Mouse (Mus musculus) bone marrow macrophage, adult 2 months (primary cell): ENCODE results near the gene Gucy1a1. TPM values are rescaled to one million over a fixed set of nuclear protein-coding genes. Genes with fewer than 3 reads are reported as not detected.

Experiments
- H3K27ac ChIP-seq: 2 replicates; pipeline ENCODE4 v1.5.1; 2012; ENCODE audit warnings: low read depth, low read length; ENCODE audit not compliant: insufficient read depth
- H3K4me1 ChIP-seq: 2 replicates; pipeline ENCODE4 v1.6.1; 2012; ENCODE audit warnings: low read length; ENCODE audit not compliant: control insufficient read depth, insufficient read depth
- H3K4me3 ChIP-seq: 2 replicates; pipeline ENCODE4 v1.5.1; 2012; ENCODE audit warnings: mild to moderate bottlenecking, low read length, moderate library complexity; ENCODE audit not compliant: insufficient read depth
- CTCF ChIP-seq: IDR thresholded peaks from 2 replicates; pipeline ENCODE4 v1.5.1; 2012; ENCODE audit warnings: low read depth, mild to moderate bottlenecking, low read length, moderate library complexity
- POLR2A ChIP-seq: IDR thresholded peaks from 2 replicates; pipeline ENCODE4 v1.6.1; 2012; ENCODE audit warnings: mild to moderate bottlenecking, low read depth, low read length, borderline replicate concordance
- polyA plus RNA-seq: library from polyadenylated mRNA; stranded (reverse); fragments of >200 nt; gene quantifications from 2 replicates; pipeline ENCODE4 v1.2.4, GENCODE M21; 2012; ENCODE audit not compliant: missing spikeins, insufficient read depth, insufficient read length

Gene Gucy1a1
- polyA plus RNA-seq, 1 experiment: not detected

DNA sequence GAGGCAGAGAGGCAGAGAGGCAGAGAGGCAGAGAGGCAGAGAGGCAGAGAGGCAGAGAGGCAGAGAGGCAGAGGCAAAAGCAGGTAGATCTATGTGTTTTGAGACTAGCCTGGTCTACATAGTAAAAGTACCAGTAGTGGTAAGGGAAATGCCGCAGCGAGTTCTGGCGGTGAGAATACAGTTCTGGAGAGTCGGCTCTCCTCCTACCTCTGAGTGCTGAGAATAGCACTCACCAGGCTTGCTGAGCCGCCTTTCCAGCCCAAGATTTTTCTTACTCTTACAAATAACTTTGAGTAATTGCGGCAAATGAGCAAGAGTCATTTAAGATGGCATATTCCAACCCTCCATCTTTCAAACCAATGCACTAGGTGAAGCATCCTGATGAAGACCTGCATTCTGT is 46.5 kb downstream of the Gucy1a1 start:
- no peak overlapping the region for H3K27ac ChIP-seq
- TF ChIP-seq CTCF (no peak), POLR2A (no peak)
- H3K4me1 ChIP-seq: no peaks in the 10 kb centered on the region
- H3K4me3 ChIP-seq: no peak overlapping the region

DNA sequence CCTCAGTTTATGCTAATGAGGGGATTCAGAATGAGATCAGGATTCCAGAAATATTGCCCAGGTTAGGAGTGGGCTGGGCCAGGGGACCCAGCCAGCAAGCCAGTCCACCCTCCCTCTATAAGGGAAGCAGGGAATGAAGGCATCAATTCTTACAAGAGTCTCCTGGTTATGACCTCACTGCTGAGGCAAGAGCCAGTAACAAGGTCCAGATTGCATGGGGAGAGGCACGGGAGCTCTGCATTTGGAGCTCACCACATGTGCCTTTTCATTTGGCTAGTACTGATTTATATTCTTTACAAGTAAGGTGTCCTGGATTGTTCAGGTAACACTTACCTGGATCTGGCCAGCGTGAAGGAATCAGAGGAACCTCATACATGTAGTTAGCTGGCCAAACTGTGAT is 48.8 kb downstream of the Gucy1a1 start:
- Histone ChIP-seq H3K4me3 (no peak overlapping the region), H3K4me1 (no peaks in the 10 kb centered on the region), H3K27ac (no peak overlapping the region)
- TF ChIP-seq CTCF (no peak), POLR2A (no peak)

DNA sequence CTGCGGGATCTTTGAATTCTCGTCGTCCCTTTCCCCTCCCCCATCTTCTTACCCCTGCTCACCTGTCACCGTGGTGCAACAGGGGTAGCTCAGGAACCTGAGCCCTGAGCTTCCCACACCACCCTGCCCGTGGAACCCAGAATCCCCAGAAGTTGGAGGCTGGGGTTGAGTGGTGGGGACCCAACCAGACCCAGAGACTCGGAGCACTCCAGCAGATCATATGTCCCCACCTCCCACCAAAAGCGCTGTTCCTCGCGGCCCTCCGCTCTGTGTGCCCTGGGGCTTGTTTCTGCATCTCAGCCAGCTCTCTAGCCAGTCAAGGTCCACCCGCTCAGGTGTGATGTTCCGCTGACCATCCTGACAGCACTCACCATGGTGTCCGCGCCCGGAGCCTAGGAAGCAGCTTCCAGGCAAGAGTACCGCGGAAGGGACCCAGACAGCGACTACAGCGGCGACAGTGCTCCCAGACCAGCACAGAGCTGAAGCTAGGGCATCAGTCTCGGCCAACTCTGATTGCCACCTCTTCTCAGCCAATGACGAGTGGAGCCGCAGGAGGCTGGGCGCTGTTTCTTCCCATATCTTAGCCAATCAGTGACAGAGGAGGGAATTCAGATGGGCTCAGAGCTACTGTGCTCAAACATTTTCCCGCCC is 71.3 kb downstream of the Gucy1a1 start, which contains the start of gene Gucy1b1:
Gene Gucy1b1, minus strand, starts transcription at position 489 of the 651 bp plus-strand sequence.
- Histone ChIP-seq H3K27ac (no peak within 1 kb of the TSS), H3K4me1 (no peaks in the 10 kb centered on the region), H3K4me3 (no peak within 1 kb of the TSS)
- TF ChIP-seq CTCF (no peak), POLR2A (no peak)

DNA sequence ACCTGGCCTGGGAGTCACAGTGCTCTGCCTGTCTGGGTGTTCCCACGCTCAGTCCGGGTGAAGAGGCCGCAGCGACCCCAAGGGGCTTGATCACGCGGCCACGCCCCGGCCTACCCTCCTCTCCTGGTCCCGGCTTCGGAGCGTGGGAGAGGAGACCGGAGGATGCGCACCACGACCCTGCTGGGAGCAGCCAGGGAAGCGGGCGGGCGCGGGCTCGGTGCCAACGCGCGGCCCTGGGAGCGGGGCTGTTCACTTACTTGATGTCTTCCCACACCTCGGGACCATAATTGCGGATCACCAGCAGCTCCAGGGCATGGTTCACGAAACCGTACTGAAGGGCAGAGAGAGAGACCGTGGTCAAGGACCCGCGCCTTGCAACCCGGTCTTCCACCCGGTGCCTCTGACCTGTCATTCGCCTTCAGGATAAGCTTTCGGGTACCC is 71.8 kb downstream of the Gucy1a1 start:
- TF ChIP-seq CTCF: no peak
- TF ChIP-seq POLR2A: no peak
- H3K4me1 ChIP-seq: no peaks in the 10 kb centered on the region
- H3K27ac ChIP-seq: no peak overlapping the region
- H3K4me3 ChIP-seq: no peak overlapping the region

DNA sequence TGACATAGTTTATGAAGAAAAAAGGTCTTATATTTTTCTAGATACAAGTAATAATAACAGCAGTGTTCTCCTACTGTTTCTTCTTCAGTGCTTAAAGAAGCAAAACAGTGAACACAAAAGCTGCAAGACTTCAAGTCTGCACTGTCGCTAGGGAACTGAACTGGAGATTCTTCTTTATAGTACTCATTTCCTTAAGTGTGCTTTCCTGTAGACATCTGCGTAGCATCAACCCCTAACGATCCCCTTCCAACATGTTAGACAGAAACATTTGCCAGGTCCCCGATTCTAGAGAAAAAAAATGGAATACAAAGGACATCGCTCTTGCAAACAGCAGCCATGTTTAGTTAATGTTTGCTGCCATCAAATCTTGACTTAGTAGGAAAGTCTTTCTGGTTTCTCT is 77.8 kb downstream of the Gucy1a1 start:
- no peak for TF ChIP-seq POLR2A
- no peak for TF ChIP-seq CTCF
- Histone ChIP-seq H3K4me1 (no peaks in the 10 kb centered on the region), H3K27ac (no peak overlapping the region), H3K4me3 (no peak overlapping the region)

DNA sequence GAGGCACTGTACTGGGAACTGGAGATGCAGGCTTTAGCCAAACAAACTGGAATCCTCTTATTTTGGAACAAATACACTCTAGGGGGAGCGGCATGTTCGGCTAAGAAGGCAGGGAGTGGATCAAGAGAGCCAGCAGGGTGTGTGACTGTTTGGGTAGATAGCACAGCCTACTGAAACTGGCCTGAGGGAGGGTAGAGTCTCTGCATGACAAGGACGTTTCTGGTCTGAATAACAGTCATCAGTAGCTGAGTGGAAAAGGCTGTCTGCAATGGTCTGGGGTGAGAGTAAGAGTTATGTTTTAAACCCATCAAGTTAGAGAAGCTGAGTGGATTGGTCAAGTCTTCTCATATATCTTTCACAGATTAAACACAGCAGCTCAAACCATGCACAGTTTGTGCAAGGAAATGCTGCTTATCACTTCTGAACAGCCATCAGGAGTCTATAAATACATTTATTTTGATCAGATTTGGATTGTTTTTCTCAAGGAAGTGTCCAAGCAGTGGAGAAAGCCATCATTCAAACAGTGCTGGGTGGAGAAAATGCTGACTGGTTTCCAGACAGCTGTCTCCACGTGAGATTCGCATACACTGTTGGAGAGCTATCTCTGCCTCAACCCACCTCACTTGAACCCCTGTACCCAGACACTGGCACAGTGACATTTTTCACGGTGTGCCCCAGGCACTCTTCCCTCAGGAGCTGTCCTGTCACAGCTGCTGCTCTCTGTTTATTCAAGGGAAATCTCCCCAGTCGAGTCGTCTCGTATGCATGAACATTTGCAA is 84.0 kb downstream of the Gucy1a1 start:
- no peaks in the 10 kb centered on the region for H3K4me1 ChIP-seq
- H3K4me3 ChIP-seq: no peak overlapping the region
- no peak overlapping the region for H3K27ac ChIP-seq
- no peak for TF ChIP-seq POLR2A
- no peak for TF ChIP-seq CTCF

DNA sequence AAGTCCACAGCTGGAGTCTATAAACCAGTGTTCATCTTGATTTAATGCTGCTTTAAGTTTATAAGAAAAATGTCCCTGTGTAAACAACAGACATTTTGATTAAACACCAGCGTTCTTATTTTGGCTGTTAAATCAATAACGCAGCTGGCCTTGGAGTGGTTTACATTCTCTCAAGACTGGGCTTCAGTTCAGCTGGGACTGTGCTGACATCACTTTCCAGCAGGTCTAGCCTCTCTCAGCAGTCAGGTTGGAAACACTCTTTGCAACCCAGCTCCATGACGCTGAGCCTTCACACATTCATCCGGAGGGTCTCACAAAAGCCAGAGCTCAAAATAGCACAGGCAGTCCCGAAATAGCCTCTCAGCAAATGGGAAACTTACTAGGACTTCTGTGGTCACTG is 88.4 kb downstream of the Gucy1a1 start:
- no peak overlapping the region for H3K4me3 ChIP-seq
- H3K4me1 ChIP-seq: no peaks in the 10 kb centered on the region
- no peak for TF ChIP-seq CTCF
- TF ChIP-seq POLR2A: no peak
- no peak overlapping the region for H3K27ac ChIP-seq

DNA sequence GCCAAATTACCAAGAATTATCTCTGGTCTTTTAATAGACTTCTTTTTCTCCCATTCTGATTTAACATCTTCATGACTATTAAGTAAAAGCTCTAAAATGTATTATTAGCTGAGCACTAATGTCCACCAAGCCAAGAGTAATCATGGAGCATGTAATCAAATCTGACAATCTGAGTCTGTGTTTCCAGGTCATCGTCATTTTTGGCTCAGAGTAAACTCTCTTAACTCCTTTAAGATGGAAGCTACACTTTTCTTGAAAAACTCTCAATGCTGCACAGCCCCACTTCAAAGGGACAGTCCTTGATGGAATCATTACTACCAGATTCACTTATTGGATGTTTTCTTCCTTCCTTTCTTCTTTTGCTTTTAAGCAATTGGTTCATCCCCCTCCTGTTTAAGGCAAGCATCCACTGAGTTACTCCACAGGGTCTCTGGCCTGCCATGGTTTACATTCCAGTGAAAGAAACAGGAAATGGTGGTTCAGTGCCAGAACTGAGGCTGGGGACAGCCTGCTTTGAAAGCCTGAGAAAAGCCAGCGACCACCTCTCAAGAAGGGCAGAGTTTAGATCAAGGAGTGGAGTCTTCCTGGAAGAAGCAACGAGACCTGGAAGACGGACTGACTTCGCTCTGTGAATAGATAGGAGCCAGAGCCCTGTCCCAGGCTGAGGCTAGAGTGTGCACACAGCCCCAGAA is 91.2 kb downstream of the Gucy1a1 start:
- no peaks in the 10 kb centered on the region for H3K4me1 ChIP-seq
- TF ChIP-seq CTCF (no peak), POLR2A (no peak)
- no peak overlapping the region for H3K4me3 ChIP-seq
- no peak overlapping the region for H3K27ac ChIP-seq

DNA sequence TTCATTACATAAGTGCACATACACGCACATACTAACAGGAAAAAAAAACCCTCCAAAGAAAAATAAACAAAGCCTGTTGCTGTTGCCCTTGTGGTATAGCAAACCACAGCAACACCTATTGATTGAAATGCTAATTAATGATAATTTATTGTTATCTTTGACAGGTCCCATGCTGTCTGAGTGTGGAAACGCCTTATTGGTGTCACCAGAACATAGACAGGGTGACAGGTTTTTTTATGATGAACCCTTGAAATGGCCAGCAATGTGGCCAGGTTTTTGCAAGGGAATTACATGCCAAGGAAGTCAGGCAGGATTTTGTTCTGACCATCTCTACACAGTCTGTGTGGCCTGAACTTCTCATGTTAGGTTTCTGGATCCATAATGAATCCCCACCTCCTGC is 93.6 kb downstream of the Gucy1a1 start:
- Histone ChIP-seq H3K27ac (no peak overlapping the region), H3K4me1 (no peaks in the 10 kb centered on the region), H3K4me3 (no peak overlapping the region)
- no peak for TF ChIP-seq CTCF
- no peak for TF ChIP-seq POLR2A

DNA sequence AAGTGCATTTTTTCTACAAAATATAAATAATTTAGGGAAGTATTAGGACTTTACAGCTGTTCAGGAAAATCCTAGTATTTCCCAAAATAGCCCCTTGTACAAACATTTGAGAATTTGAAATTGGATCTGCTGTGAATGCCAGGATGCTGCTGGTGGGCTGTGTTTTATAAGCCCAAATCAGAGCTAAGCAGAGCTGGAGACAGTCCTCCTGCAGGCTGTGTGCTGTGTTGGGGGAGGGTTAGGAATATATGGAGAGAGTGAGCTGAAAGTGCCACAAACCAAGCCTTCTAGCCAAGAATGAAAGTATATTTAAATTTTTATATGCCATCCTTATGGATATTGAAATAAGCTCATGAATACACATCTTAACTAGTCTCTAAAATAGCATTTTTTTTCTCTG is 94.1 kb downstream of the Gucy1a1 start:
- H3K4me3 ChIP-seq: no peak overlapping the region
- H3K27ac ChIP-seq: no peak overlapping the region
- H3K4me1 ChIP-seq: no peaks in the 10 kb centered on the region
- TF ChIP-seq POLR2A: no peak
- TF ChIP-seq CTCF: no peak
